Mouse (Mus musculus): ENCODE data around the gene Fcmr. TPM values are rescaled to one million over a fixed set of nuclear protein-coding genes. Genes with fewer than 3 reads are reported as not detected.

Fcmr gene
- polyA plus RNA-seq (2017; shearing (Covaris generic)) = 5.2 TPM

DNA sequence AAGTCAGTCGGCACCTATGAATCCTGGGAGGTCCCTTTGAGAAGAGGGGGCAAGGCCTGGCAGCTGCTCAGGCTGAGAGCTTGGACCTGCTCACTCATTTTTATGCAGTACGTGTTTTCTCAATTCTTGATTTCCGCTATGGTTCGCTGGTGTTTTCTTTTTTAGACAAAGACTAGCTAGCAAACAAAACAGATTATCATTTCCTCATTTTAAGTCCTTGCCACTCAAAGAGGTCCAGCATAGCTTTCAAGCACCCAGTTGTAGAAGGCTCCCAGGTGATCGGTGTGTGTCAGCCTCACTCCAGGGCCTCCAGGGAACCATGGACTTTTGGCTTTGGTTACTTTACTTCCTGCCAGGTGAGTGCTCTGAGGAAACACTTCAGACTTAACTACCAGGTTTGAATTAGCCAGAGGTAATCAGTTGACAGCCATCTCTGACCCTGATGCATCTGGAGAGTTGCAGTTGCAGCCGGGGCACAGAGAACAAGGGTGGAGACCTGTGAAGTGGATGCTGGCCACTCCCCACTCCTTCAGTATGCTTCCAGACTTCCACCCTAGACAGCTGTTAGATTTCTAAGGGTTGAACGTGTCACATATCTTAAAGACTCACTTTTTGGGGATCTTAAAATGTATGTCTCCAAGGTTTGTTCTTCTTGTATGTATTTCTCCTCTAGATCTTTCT, at the start of gene Fcmr:
Fcmr (plus strand) TSS at position 129 of the 681 bp plus-strand sequence.

DNA sequence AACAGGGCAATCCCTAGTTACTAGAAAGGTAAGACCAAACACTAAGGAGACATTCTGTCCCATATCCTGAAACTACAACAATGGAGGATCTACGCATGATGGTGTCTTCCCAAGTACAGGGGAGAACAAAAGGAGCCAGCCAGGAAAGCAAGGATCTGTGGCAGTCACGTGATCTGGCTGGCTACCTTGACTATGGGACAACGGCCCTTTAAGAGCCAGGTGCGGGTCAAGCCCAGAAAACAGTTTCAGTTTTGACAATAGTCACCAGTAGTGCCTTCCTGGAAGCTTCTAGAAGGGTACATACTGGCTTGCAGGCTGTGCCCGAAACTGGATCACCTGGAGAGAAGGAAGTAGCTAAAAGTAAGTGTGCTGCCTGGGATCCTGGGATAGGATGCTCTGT, 39.0 kb upstream of the Fcmr start, which contains the start of gene Pigr:
Pigr (plus strand) TSS at position 237 of the 400 bp plus-strand sequence.

DNA sequence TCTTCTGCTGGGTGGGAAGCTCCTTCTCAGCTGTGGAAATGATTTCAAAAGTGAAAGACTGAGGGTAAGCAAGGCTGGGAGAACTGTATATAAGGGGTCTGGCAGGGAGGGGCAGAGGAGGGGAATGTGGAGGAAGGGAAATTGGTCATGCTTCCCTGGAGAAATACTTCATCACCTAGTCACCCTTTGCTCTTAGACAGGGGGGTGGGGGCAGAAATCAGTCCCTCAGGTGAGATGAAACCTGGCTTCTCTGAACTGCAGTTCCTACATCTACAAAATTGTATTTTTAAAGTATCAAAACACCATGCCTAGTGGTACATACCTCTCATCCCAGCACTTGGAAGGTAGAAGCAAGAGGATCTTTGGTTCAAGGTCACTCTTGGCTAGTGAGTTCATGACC, 21.9 kb downstream of the Fcmr start, which contains the start of gene Il24:
Il24 (minus strand) TSS at position 101 of the 400 bp plus-strand sequence.

DNA sequence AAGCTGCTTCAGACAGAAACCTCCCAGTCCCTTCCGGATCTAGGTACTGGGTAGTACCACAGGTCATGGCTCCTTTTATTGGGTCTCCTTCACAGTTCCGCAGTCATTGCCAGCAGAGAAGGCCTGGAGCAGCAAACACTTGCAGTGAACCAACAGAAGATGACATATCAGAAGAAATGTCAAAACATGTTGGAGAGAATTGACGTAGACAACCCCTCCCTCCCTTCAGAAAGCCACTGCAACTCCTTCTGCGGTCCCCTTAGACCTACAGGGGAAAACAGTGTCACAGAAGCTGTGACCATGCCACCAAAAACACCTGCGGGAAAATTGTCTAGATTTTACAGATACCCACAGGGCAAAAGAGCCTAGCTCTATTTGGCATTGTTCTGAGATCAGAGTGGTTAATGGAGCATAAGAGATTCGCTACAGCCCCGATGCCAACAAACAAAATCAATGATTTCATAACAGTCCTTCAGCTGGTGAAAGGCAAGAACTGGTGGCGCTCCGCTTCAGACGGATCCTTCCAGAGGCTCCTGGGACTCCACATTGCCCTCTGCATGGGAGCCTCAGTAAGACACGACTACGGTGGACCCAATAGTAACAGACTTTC, 46.0 kb downstream of the Fcmr start, which contains the start of gene Il20:
Il20 (minus strand) TSS at position 51 of the 610 bp plus-strand sequence.

Other genes with a start within 250 kb of the Fcmr start
- gene Zp3r, start 236.0 kb upstream of the Fcmr start, polyA plus RNA-seq (2017; shearing (Covaris generic)) = not detected
- gene C4bp, start 204.0 kb upstream of the Fcmr start, polyA plus RNA-seq (2017; shearing (Covaris generic)) = 0.09 TPM
- gene Gm29427, start 149.9 kb upstream of the Fcmr start, polyA plus RNA-seq (2017; shearing (Covaris generic)) = not detected
- gene Yod1, start 148.3 kb upstream of the Fcmr start, polyA plus RNA-seq (2017; shearing (Covaris generic)) = 7.0 TPM
- 6.1 TPM for gene Pfkfb2, start 136.4 kb upstream of the Fcmr start, polyA plus RNA-seq (2017; shearing (Covaris generic))
- gene AA986860, start 133.7 kb upstream of the Fcmr start, polyA plus RNA-seq (2017; shearing (Covaris generic)) = 0.71 TPM
- gene Fcamr, start 64.8 kb upstream of the Fcmr start, polyA plus RNA-seq (2017; shearing (Covaris generic)) = 0.67 TPM
- gene Pigr, start 39.0 kb upstream of the Fcmr start, polyA plus RNA-seq (2017; shearing (Covaris generic)) = 0.14 TPM
- not detected for gene Il24, start 21.8 kb downstream of the Fcmr start, polyA plus RNA-seq (2017; shearing (Covaris generic))
- gene Il20, start 45.8 kb downstream of the Fcmr start, polyA plus RNA-seq (2017; shearing (Covaris generic)) = not detected
- not detected for gene Il19, start 74.4 kb downstream of the Fcmr start, polyA plus RNA-seq (2017; shearing (Covaris generic))
- gene Il10, start 154.2 kb downstream of the Fcmr start, polyA plus RNA-seq (2017; shearing (Covaris generic)) = 4.9 TPM
- 7.3 TPM for gene Mapkapk2, start 232.2 kb downstream of the Fcmr start, polyA plus RNA-seq (2017; shearing (Covaris generic))

Data from CD4-positive, CD25-positive, alpha-beta regulatory T cell, adult 9 weeks (primary cell).